Mouse (Mus musculus) spleen, postnatal 36 days (tissue): ENCODE data around the gene Cd3g.

Source experiments
- DNase-seq, 2 experiments: peaks; one replicate each; pipeline ENCODE4 v3.0.0; 2022; ENCODE audit warnings: low spot score in 2 of 2, mixed read lengths in 1 of 2

Cd3g gene

GRCm38 (mm10) chr9:44919606-44920005 lies 60.6 kb downstream of the Cd3g start:
- no peak for DNase-seq
